Mouse (Mus musculus) myocyte (in vitro differentiated cells): ENCODE measurements around the gene Kcnk15.

Experiments used
- POLR2A ChIP-seq: IDR thresholded peaks from one replicate; pipeline ENCODE4 v1.6.1; 2011; ENCODE audit warnings: low read depth, mild to moderate bottlenecking, control low read depth, moderate library complexity; ENCODE audit not compliant: insufficient read length
- POLR2AphosphoS2 ChIP-seq: IDR thresholded peaks from one replicate; pipeline ENCODE4 v1.6.1; 2011; ENCODE audit warnings: low read depth, control low read depth; ENCODE audit not compliant: insufficient read length
- USF1 ChIP-seq: IDR thresholded peaks from one replicate; pipeline ENCODE4 v1.6.1; 2011; ENCODE audit warnings: low read depth, mild to moderate bottlenecking, control low read depth, moderate library complexity

DNA sequence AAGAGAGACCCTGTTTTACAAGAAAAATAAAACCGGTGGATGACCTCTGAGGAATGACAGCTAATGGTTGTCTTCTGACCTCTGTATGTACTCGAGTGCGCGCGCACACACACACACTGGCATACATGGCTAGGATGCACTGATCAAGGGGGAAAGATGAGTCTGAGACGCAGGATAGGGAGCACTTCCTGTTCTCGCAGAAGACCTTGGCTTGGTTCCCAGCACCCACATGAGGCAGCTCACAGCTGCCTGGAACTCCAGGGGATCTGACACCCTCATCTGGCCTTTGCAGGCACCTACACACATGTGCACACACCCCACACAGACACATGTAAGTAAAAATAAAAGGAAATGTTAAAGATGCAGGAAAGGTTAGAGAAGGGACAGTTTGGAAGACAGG is 43.6 kb downstream of the Kcnk15 start:
- TF ChIP-seq POLR2A = no peak
- TF ChIP-seq POLR2AphosphoS2 = no peak
- TF ChIP-seq USF1 = no peak
